Mouse (Mus musculus) kidney, adult 8-10 months (tissue): ENCODE measurements around the gene Ablim1.
"Not testable (repeated sequence)": the region's sequence is repeated elsewhere in the genome, so short reads cannot be mapped to it uniquely, and the experiment has no call there.

ENCODE experiments used
- DNase-seq, 2 experiments: peaks; one replicate each; pipeline ENCODE4 v3.0.0; 2022

The Ablim1 gene

DNA sequence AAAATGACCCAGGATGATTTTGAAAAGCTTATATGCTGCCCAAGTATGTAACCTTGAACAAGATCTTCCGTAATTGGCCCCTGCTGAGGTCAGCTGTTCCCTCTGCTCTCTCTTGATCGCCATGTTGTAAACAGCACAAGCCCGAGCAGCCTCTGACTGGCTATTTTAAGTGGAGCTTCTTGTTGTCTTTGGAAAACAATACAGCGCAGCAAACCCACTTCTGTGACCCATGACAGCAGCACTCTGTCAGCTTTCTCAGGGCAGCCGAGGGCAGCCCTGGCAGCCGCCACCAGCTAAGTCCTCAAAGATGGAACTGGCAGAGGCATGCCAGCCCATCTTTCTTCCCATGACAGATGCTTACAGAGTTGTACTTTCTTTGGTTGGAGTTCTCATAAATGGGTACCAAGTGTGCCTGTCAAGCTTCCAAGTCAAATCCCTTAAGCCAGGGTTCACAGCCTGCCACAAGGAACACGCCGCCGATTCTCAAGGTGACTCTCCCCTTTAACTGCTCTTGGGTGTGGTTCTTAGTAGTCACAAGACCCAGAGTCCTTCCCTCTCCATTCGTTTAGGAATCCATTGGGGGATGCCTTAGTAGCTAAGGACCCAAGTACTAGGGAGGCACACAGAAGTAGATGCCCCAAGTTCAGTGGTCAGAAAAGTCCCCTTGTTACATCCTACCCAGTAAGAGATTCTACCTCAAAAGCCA lies 172.8 kb downstream of the Ablim1 start:
- no peak for DNase-seq

GRCm38 (mm10) chr19:57140874-57141273 lies 173.8 kb downstream of the Ablim1 start:
- DNase-seq: no peak

DNA sequence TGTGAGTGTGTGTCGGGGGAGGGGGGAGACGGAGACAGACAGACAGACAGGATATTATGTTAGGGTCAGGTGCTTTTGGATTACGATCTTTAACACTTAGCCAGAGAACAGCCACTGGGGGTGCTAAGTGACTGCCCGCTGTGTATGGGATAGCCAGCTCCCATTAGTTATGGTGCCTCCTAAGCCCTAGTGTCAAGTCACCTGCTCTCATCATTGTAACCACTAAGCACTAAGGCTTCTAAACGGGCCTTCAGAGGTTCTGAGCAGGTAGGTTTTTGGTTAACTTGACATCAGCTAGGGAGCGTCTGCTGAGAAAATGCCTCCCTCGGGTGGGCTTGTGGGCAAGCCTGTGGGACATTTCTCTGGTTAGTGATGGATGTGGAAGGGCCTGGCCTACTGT lies 174.6 kb downstream of the Ablim1 start:
- DNase-seq: no peak

GRCm38 (mm10) chr19:57138909-57139617 lies 175.7 kb downstream of the Ablim1 start:
- DNase-seq: no peak

DNA sequence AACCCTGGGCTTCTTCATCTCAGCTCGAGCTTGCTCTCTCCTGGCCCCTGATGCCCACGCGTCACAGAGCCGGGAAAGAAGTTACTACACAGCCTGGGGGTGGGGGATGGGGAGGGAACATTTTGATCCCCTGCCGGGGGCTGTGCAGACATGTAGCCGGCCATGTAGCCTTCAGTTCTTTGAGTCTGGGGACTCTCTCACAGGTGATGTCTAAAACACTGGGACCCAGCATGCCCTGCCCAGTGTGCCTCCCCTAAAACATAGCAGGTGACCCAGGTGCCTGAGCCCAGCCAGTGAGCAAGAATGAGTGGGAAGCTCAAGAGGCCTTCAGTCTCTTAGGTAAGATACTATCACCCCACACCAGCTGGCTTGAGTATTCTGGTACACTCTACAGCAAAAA lies 176.2 kb downstream of the Ablim1 start:
- no peak for DNase-seq

DNA sequence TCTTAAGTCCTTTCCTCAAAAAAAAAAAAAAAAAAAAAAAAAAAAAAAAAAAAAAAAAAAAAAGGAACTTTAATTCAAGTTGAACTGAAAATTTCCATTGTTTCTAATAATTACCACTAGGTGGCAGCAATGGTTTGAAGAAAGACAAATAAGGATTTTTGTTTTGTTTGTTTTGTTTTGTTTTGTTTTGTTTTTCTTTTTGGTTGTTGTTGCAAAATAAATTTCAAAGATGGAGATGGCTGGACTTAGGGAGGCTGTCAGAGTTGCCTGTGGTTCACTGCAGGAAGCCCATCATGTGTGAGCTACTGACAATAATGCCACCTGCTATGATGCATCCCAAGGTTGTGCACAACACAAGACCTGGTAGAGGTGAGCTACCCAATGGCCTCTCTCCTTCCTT lies 176.7 kb downstream of the Ablim1 start:
- DNase-seq: no peak

DNA sequence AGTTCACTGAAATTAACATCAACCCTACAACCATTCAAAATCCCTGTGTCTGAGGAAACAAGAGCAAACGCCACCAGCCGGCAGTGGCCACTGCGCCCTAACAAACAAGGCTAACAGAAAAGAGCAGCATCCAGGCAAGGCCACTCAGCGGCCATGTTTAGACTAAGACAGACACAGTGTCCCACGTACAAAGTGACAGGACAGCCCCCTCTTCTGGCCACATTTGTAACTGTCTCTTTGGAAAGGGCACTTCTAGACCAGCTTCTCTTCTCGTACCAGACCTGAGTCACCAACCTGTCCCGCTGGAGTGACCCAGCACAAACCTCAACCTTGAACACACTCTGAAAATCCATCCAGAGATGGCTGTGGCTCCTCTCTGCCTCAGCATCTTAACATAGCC lies 178.5 kb downstream of the Ablim1 start:
- peak; percentile 55 to 65 for DNase-seq

- DNase-seq: not testable (repeated sequence)
These were observed 179.1 kb downstream of the Ablim1 start for GRCm38 (mm10) chr19:57135654-57136053.

DNA sequence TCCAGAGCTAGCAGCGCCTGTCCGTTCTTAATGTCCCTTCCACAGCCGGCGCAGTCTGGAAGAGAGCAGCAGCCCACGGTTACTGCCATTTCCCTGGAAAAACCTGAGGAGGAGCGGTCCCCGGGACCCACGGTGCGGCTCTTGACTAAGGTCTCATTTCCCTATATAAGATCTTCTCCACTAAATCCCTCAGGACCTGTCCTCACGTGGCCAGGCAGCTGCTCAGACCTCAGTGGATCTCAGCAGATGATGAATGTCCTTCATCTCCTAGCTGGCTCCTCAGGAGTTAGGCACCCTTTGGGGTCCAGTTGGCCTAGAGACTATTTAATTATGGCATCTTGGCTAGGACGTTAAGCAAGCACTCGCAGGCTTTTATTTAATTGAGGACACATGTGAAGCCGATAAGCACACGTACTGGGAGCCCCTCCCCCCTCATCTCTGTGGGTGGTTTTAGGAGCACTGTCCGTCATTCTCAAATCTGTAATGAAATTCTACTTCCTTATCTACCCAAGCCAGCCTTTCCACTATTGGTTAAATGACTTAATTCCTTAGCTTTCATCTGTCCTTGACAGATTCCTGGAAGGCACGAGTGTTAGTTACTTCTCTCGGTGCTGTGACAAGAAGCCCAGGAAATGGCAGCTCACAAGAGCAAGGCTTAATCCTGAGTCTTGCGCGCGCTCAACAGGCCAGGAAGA lies 179.9 kb downstream of the Ablim1 start:
- DNase-seq: no peak

DNA sequence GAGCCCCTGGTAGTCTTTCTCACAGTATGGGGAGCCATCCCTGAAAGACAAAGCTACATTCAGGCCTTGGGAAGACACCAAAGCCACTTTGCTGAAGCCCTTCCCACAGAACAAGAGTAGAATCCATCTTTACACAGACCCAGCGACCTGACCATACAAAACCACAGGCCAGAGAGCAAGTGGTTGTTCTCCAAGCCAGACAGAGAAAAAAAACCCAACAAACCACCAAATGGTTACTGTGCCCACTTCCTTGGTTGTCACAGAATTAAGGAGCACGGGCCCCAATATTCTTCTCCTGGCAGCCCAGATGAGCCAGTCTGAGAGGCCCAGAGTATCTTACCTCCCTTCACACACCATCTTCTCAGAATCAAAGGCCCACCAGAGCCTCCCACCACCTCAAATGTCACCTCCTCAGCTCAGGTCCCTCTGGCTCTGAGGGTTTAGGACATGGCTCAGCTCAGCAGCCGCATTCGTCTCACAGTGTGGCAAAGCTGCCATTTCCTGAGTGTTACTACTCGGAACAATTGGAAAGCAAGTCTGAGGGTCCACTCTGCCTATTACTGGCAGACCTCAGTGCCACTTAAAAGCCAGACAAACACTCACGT lies 181.7 kb downstream of the Ablim1 start:
- DNase-seq: no peak

- DNase-seq: peak; percentile 33 to 41
These were observed 182.4 kb downstream of the Ablim1 start for GRCm38 (mm10) chr19:57132281-57132680.

DNA sequence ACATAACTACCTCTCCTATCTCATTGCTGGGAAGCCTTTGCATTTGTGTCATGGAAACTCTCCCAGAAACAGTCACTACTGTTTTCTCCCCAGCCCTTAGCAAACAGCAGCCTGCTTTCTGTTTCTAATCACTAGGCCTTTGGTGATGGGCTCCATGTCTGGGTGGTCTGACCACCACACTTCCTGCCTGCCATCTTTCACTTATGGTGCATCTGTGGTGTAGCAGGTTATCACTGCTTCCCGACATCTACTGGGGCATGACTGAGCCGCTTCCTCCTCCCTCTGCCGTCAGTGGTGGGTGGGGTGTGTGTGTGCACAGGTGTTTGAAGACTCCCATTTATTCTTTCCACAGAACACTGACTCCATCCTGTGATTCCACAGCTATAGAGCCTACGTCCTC lies 183.4 kb downstream of the Ablim1 start:
- no peak for DNase-seq

DNA sequence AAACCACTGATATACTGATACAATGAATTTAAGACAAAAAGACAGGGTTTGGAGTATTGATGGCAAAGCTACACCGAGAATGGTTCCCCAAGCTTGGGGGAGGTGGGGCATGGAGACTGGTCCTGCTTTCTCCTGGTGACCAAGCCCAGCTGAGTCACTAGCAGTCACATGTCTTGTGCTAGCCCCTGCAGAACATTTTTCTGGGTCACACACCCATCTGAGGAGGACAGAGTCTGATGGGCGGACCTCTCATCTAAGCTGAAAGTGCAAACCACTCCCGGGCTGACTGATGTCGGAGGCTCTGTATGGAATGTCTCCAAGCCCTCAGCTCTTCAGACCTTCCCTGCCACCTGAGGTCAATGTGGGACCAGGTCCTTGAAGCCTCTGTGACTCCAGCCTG lies 184.1 kb downstream of the Ablim1 start:
- DNase-seq: no peak

DNA sequence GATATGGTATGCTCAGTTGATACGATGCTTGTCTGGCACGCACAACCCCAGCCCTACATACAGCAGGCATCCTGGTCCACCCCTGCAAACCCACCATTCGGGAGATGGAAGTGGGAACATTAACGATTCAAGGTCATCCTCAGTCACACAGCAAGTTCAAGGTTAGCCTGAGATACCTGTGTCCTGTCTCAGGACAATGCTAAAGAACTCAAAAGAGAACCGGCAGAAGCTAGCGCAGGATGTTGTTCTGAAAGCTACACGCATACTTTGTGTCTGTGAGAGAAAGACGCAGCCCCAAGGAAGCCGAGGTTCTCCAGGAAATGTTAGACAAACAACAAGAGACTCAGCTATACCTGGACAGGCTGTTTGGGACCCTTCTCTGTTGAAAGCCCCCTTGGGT lies 185.0 kb downstream of the Ablim1 start:
- DNase-seq: no peak

DNA sequence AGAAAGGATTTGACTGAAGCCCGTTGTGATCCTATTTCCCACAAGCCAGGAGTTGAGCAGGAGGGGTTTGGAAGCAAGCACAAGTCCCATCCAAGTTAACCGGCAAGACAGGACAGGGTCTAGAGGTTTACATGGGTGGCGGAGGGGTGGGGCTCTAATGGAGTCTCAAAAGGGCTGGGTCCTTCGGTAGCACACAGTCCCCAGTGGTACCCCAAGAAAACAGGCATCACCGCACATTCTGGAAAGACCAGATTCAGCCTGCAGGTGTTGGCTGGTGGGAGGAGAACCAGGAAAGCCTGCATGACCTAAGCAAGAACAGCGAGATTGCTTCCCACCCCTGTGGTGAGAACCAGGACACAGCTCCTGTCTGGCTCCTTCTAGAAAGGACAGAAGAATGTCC lies 186.7 kb downstream of the Ablim1 start:
- no peak for DNase-seq

DNA sequence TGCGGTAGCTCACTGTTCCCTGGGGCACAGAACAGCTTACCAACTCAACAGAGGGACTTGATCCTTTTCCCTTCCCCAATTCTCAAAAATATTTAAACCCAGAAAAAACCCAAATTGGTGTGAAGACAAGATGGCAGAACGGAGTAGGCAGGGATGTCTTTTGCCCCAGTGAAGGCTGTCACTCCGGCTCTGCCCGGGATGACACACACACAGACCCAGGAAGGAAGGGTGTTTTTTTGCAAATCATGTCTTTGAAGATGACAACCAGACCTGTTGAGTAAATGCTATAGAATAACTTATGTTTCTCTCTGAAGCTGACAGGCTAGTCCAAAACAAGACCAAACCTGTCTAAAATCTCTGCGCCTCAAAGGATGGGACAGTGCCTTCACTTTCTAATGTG lies 187.2 kb downstream of the Ablim1 start:
- DNase-seq: no peak

DNA sequence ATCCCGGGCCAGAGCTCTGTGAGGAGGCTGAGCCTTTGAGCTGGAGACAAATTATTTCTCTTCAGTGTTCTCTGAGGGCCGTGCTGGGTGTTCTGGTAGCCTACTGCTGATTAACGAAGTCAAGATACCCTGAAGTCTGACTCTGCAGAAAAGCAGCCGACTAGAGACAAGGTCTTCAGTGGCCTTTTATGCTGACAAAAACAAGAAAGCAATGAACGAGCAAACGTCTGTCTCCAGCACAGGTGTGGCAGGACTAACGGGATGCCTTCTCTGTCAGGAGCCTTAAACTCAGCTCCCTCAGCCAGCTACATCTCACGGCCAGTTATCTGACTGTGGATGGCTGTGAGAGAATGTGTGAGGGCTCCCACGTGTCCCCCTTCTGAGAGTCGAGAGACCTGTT lies 187.8 kb downstream of the Ablim1 start:
- DNase-seq: no peak

DNA sequence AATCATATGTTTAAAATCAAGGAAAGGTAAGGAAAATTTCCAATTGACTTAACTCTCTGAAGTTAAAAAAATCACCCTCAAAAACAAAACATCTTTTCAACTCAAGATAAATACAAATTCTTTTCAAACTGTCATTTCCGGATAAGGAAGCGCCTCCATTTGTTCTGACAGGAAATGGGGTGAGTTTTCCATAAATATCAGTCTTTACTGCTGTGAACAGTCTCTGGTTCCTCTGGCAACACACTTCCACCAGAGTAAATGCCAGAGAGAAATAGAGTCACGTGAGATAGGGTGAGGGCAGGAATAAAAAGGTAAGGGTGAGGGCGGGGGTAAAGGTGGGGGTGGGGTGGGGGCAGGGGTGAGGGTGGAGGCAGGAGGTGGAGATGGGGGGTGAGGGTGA lies 189.8 kb downstream of the Ablim1 start:
- DNase-seq: no peak

- no peak for DNase-seq
These were observed 190.6 kb downstream of the Ablim1 start for GRCm38 (mm10) chr19:57124138-57124519.

- peak; percentile 53 to 75 for DNase-seq
These were observed 191.1 kb downstream of the Ablim1 start for GRCm38 (mm10) chr19:57123503-57124137.

DNA sequence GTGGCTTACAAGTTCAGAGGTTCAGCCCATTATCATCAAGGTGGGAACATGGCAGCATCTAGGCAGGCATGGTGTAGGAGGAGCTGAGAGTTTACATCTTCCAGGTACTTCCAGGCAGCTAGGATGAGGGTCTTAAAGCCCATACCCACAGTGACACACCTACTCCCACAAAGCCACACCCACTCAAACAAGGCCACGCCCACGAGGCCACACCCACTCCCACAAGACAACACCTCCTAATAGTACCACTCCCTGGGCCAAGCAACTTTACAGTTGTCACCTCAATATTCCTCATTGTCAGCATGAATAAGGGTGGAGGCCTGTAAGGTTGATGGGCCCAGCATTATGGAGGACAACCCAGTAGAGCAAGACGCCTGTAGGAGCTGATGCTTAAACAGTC lies 192.5 kb downstream of the Ablim1 start:
- DNase-seq: no peak

- DNase-seq: no peak
These were observed 193.7 kb downstream of the Ablim1 start for GRCm38 (mm10) chr19:57121036-57121435.

DNA sequence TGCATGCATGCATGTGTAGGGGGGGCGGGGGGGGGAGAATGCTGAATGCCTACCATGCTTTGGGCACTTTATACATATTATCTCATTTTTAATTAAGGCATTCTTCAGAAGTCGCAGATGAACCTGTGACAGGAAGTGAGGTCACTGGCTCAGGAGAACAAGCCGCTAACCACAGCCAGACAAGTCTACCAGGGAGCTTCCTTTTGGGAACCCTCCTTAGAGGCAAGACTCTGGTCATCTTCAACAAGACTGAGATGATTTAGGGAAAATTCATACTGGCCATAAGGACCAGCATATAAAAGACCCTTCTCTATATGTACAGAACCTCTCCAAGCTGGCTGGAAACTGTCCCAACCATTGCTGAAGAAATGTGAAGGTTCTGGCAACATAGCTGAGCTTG lies 195.1 kb downstream of the Ablim1 start:
- no peak for DNase-seq
